Mouse (Mus musculus): ENCODE measurements at regions not wholly inside any gene's neighbourhood (a gene's known extent, or its start where the extent isn't known, plus 50 kb on each side); places are given as distances from the start of the nearest gene placed in this dataset.

DNA sequence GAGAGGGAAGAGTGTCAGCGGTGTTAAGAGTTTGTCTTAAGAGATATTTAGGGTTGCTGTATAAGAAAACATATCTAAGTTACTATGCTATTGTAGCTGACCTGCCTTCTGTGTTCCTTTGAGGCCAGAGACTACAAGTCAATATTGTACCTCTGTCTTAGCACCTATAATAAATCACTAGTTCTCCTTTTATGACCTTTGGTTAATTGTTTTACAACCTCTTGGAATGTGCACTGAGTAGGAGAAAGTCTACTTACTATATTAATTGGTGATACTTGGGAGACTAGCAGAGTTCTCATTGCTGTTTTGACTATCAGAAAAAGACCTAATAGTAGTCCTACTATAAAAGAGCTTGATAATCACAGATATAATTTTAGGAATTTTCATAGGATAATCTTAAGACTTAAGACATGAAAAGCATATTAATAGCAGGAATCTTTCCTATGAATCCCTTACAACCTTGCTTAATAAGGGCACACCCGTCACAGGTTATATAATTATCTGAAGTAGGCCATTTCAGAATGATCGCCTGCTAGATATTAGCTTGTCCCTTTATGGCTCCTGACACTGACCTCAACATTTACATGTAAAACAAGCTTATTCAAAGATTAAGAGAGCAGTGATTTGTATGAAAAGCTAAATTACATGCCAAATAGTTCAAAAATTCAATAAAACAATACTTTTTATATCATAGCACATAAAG lies 1003.1 kb downstream of the Serpinb8 start:
- no peak overlapping the region for H3K4me3 ChIP-seq (replicated peaks; ENCODE audit: low read length)

DNA sequence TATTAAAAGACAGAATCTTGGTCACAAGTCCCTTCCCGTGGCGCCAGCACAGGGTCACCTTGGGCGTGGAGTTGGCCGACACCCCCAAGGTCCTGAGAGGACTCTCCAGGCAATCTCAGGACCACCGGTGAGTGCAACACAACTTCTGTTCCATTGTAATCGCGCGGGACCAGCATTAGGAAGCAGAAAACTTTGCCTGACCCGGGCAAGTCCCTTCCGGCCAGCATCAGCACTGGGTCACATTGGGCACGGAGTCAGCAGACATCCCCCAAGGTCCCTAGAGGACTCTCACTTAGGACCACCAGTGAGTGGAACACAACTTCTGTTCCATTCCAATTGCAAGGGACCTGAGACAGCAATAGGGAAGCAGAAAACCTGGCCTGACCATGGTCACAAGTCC lies 1007.3 kb downstream of the Serpinb8 start:
- Histone ChIP-seq H3K27me3 (replicated peaks; ENCODE audit: control insufficient read depth, insufficient read depth, low read length) (no peaks in the 10 kb centered on the region), H3K9ac (replicated peaks; ENCODE audit: low read depth, low read length) (no peak overlapping the region), H3K36me3 (ENCODE audit: control insufficient read depth, insufficient read depth) (no peaks in the 10 kb centered on the region), H3K4me1 (replicated peaks; ENCODE audit: control insufficient read depth, insufficient read depth, low read length) (no peaks in the 10 kb centered on the region), H3K27ac (ENCODE audit: low read length) (no peak overlapping the region), H3K9me3 (ENCODE audit: control insufficient read depth, low read length) (no peaks in the 10 kb centered on the region), H3K4me3 (replicated peaks; ENCODE audit: low read length) (no peak overlapping the region), H3K4me2 (ENCODE audit: low read length) (no peak overlapping the region)
- WGBS: 89% methylated on average over 11 of the region's 11 CpGs
- ATAC-seq: no peak

More for the DNA sequence above, 1003.1 kb downstream of the Serpinb8 start:
- no peak for ATAC-seq
- no peaks in the 10 kb centered on the region for H3K27me3 ChIP-seq (replicated peaks; ENCODE audit: control insufficient read depth, insufficient read depth, low read length)
- no peaks in the 10 kb centered on the region for H3K36me3 ChIP-seq (ENCODE audit: control insufficient read depth, insufficient read depth)
- no peaks in the 10 kb centered on the region for H3K9me3 ChIP-seq (ENCODE audit: control insufficient read depth, low read length)
- H3K9ac ChIP-seq (replicated peaks; ENCODE audit: low read depth, low read length): no peak overlapping the region
- 91% methylated on average over 3 of the region's 3 CpGs for WGBS
- H3K27ac ChIP-seq (ENCODE audit: low read length): no peak overlapping the region
- no peaks in the 10 kb centered on the region for H3K4me1 ChIP-seq (replicated peaks; ENCODE audit: control insufficient read depth, insufficient read depth, low read length)
- H3K4me2 ChIP-seq (ENCODE audit: low read length): no peak overlapping the region

Measured in forebrain, embryonic 16.5 days (tissue).